Mouse (Mus musculus) liver, embryonic 15.5 days (tissue): Measurements from ENCODE around the gene Nipsnap1. TPM values are rescaled to one million over a fixed set of nuclear protein-coding genes. Genes with fewer than 3 reads are reported as not detected.

Experiments
- ATAC-seq: fragments of 200-750 bp; cut with Nextera tagmentation; 2 replicates; pipeline ENCODE4 v1.8.0; 2017; ENCODE audit warnings: moderate number of reproducible peaks, mild to moderate bottlenecking, moderate library complexity; ENCODE audit not compliant: insufficient read depth
- H3K27ac ChIP-seq: fragments of 300-500 bp; sonication (generic); replicated peaks from 2 replicates; pipeline ENCODE4 v1.5.1; 2015; ENCODE audit warnings: mild to moderate bottlenecking, inconsistent platforms
- H3K27me3 ChIP-seq: fragments of 300-500 bp; sonication (generic); 2 replicates; pipeline ENCODE4 v1.6.1; 2015; ENCODE audit warnings: mild to moderate bottlenecking, inconsistent platforms
- H3K36me3 ChIP-seq: fragments of 300-500 bp; sonication (generic); replicated peaks from 2 replicates; pipeline ENCODE4 v1.6.1; 2015; ENCODE audit warnings: moderate library complexity, mild to moderate bottlenecking, inconsistent platforms
- H3K4me1 ChIP-seq: fragments of 300-500 bp; sonication (generic); replicated peaks from 2 replicates; pipeline ENCODE4 v1.6.1; 2015; ENCODE audit warnings: inconsistent platforms
- H3K4me2 ChIP-seq: fragments of 300-500 bp; sonication (generic); 2 replicates; pipeline ENCODE4 v1.6.1; 2015; ENCODE audit warnings: moderate library complexity, mild to moderate bottlenecking, inconsistent platforms
- H3K4me3 ChIP-seq: fragments of 300-500 bp; sonication (generic); replicated peaks from 2 replicates; pipeline ENCODE4 v1.5.1; 2015; ENCODE audit warnings: mild to moderate bottlenecking, inconsistent platforms
- H3K9ac ChIP-seq: fragments of 300-500 bp; sonication (generic); 2 replicates; pipeline ENCODE4 v1.6.1; 2015; ENCODE audit warnings: moderate library complexity, mild to moderate bottlenecking, inconsistent platforms
- H3K9me3 ChIP-seq: fragments of 300-500 bp; sonication (generic); replicated peaks from 2 replicates; pipeline ENCODE4 v1.6.1; 2016; ENCODE audit warnings: inconsistent platforms
- WGBS: fragments of 180-500 bp; shearing (Covaris S2); methylation state at CpG from one replicate; pipeline ENCODE4 v1.1.7; 2015; ENCODE audit warnings: mixed read lengths; ENCODE audit not compliant: insufficient replicate concordance; 5-methylcytosine and 5-hydroxymethylcytosine counted together
- polyA plus RNA-seq: library from polyadenylated mRNA; unstranded; fragments of >200 nt; fragmentation: Nextera tagmentation; extraction: Ambion mirVana; gene quantifications from 2 replicates; pipeline ENCODE4 v1.2.1, GENCODE M21; 2015

The Nipsnap1 gene
- polyA plus RNA-seq, 1 experiment from 2014 or later = 94.3 TPM

GRCm38 (mm10) chr11:4848483-4849248 is 25.1 kb upstream of the Nipsnap1 start:
- H3K27ac ChIP-seq = peak overlapping the region; percentile 87
- ATAC-seq = peak; percentile 4
- H3K4me1 ChIP-seq = peaks cover 31% of the 10 kb centered on the region
- H3K9ac ChIP-seq = peak overlapping the region; percentile 95
- no peaks in the 10 kb centered on the region for H3K27me3 ChIP-seq
- under 1% methylated on average over 50 of the region's 50 CpGs for WGBS
- no peaks in the 10 kb centered on the region for H3K36me3 ChIP-seq
- peak overlapping the region; percentile 99 for H3K4me3 ChIP-seq
- H3K4me2 ChIP-seq = peak overlapping the region; percentile 92
- no peaks in the 10 kb centered on the region for H3K9me3 ChIP-seq

GRCm38 (mm10) chr11:4849258-4849943 is 24.4 kb upstream of the Nipsnap1 start, which contains the start of gene Nf2:
TSS of gene Nf2 (minus strand) at chr11:4849536.
- H3K9me3 ChIP-seq = no peaks in the 10 kb centered on the region
- peak within 1 kb of the TSS; percentile 87 for H3K27ac ChIP-seq
- under 1% methylated on average over 60 of the region's 60 CpGs for WGBS
- ATAC-seq = peak; percentile 99
- peaks cover 31% of the 10 kb centered on the region for H3K4me1 ChIP-seq
- peak within 1 kb of the TSS; percentile 95 for H3K9ac ChIP-seq
- H3K4me2 ChIP-seq = peak within 1 kb of the TSS; percentile 92
- no peaks in the 10 kb centered on the region for H3K27me3 ChIP-seq
- H3K36me3 ChIP-seq = no peaks in the 10 kb centered on the region
- H3K4me3 ChIP-seq = peak within 1 kb of the TSS; percentile 99

- H3K27me3 ChIP-seq = no peaks in the 10 kb centered on the region
- H3K9ac ChIP-seq = no peak overlapping the region
- no peak overlapping the region for H3K4me3 ChIP-seq
Measured at GRCm38 (mm10) chr11:4850404-4850803, 23.3 kb upstream of the Nipsnap1 start.

GRCm38 (mm10) chr11:4853021-4853420 is 20.7 kb upstream of the Nipsnap1 start:
- Histone ChIP-seq H3K36me3 (no peaks in the 10 kb centered on the region), H3K4me2 (no peak overlapping the region), H3K4me3 (no peak overlapping the region), H3K27ac (no peak overlapping the region), H3K4me1 (peaks cover 14% of the 10 kb centered on the region), H3K9me3 (no peaks in the 10 kb centered on the region), H3K9ac (no peak overlapping the region), H3K27me3 (no peaks in the 10 kb centered on the region)
- ATAC-seq = no peak

More at GRCm38 (mm10) chr11:4850404-4850803, 23.3 kb upstream of the Nipsnap1 start:
- Histone ChIP-seq H3K4me2 (peak overlapping the region; percentile 92; the same call in 1 of the 2 replicates), H3K27ac (no peak overlapping the region), H3K36me3 (no peaks in the 10 kb centered on the region), H3K9me3 (no peaks in the 10 kb centered on the region), H3K4me1 (peaks cover 31% of the 10 kb centered on the region)
- no peak for ATAC-seq
- 77% methylated on average over 2 of the region's 2 CpGs for WGBS

- no peak overlapping the region for H3K27ac ChIP-seq
- H3K36me3 ChIP-seq = no peaks in the 10 kb centered on the region
- no peak overlapping the region for H3K4me3 ChIP-seq
- no peaks in the 10 kb centered on the region for H3K27me3 ChIP-seq
- WGBS = 77% methylated on average over 5 of the region's 5 CpGs
- ATAC-seq = no peak
- no peak overlapping the region for H3K4me2 ChIP-seq
- H3K4me1 ChIP-seq = peaks cover 8% of the 10 kb centered on the region; the same call in 1 of the 2 replicates
- H3K9ac ChIP-seq = no peak overlapping the region
- no peaks in the 10 kb centered on the region for H3K9me3 ChIP-seq
Measured at GRCm38 (mm10) chr11:4854181-4854580, 19.6 kb upstream of the Nipsnap1 start.

- Histone ChIP-seq H3K27ac (no peak overlapping the region), H3K9ac (no peak overlapping the region), H3K36me3 (no peaks in the 10 kb centered on the region), H3K4me3 (no peak overlapping the region), H3K9me3 (no peaks in the 10 kb centered on the region), H3K27me3 (no peaks in the 10 kb centered on the region), H3K4me2 (no peak overlapping the region), H3K4me1 (no peaks in the 10 kb centered on the region)
- no peak for ATAC-seq
- 43% methylated on average over 2 of the region's 2 CpGs for WGBS
Measured at GRCm38 (mm10) chr11:4858416-4858815, 15.3 kb upstream of the Nipsnap1 start.

- Histone ChIP-seq H3K4me3 (no peak overlapping the region), H3K9me3 (no peaks in the 10 kb centered on the region), H3K9ac (no peak overlapping the region), H3K27me3 (no peaks in the 10 kb centered on the region), H3K36me3 (no peaks in the 10 kb centered on the region), H3K27ac (no peak overlapping the region), H3K4me2 (no peak overlapping the region), H3K4me1 (no peaks in the 10 kb centered on the region)
- 29% methylated on average over 1 of the region's 1 CpGs for WGBS
- ATAC-seq = no peak
Measured at GRCm38 (mm10) chr11:4860986-4861385, 12.8 kb upstream of the Nipsnap1 start.

GRCm38 (mm10) chr11:4861816-4862604 is 11.7 kb upstream of the Nipsnap1 start:
- no peak overlapping the region for H3K4me3 ChIP-seq
- no peaks in the 10 kb centered on the region for H3K9me3 ChIP-seq
- no peaks in the 10 kb centered on the region; the same call in 1 of the 2 replicates for H3K27me3 ChIP-seq
- no peak for ATAC-seq
- H3K9ac ChIP-seq = no peak overlapping the region
- no peak overlapping the region for H3K27ac ChIP-seq
- no peaks in the 10 kb centered on the region for H3K36me3 ChIP-seq
- WGBS = 46% methylated on average over 11 of the region's 11 CpGs
- no peak overlapping the region for H3K4me2 ChIP-seq
- no peaks in the 10 kb centered on the region for H3K4me1 ChIP-seq

GRCm38 (mm10) chr11:4862730-4863129 is 11.0 kb upstream of the Nipsnap1 start:
- H3K4me3 ChIP-seq = no peak overlapping the region
- H3K9me3 ChIP-seq = no peaks in the 10 kb centered on the region
- no peaks in the 10 kb centered on the region; the same call in 1 of the 2 replicates for H3K27me3 ChIP-seq
- ATAC-seq = no peak
- H3K9ac ChIP-seq = no peak overlapping the region
- WGBS = 70% methylated on average over 1 of the region's 1 CpGs
- no peak overlapping the region for H3K27ac ChIP-seq
- no peaks in the 10 kb centered on the region for H3K4me1 ChIP-seq
- no peaks in the 10 kb centered on the region for H3K36me3 ChIP-seq
- H3K4me2 ChIP-seq = no peak overlapping the region

- Histone ChIP-seq H3K4me1 (no peaks in the 10 kb centered on the region), H3K9me3 (no peaks in the 10 kb centered on the region), H3K27me3 (no peaks in the 10 kb centered on the region; the same call in 1 of the 2 replicates), H3K4me2 (no peak overlapping the region), H3K36me3 (no peaks in the 10 kb centered on the region), H3K27ac (no peak overlapping the region), H3K9ac (no peak overlapping the region), H3K4me3 (no peak overlapping the region)
- ATAC-seq = no peak
- 36% methylated on average over 10 of the region's 10 CpGs for WGBS
Measured at GRCm38 (mm10) chr11:4865645-4866251, 8.0 kb upstream of the Nipsnap1 start.
